Mouse (Mus musculus) limb, embryonic 13.5 days (tissue): ENCODE data around the gene Rflna. TPM values are rescaled to one million over a fixed set of nuclear protein-coding genes. Genes with fewer than 3 reads are reported as not detected.
A peak's percentile ranks its signal among the peaks of the same experiment; 100 is the strongest.

Experiments
- ATAC-seq: fragments of 200-750 bp; cut with Nextera tagmentation; 2 replicates; pipeline ENCODE4 v1.8.0; 2017; ENCODE audit warnings: low read depth, moderate number of reproducible peaks, moderate TSS enrichment; ENCODE audit not compliant: low FRiP score
- H3K27ac ChIP-seq: fragments of 300-500 bp; sonication (generic); 2 replicates; pipeline ENCODE4 v1.5.1; 2015; ENCODE audit warnings: inconsistent platforms, mild to moderate bottlenecking, moderate library complexity
- H3K27me3 ChIP-seq: fragments of 300-500 bp; sonication (generic); 2 replicates; pipeline ENCODE4 v1.6.1; 2015; ENCODE audit warnings: mild to moderate bottlenecking, inconsistent platforms
- H3K36me3 ChIP-seq: fragments of 300-500 bp; sonication (generic); 2 replicates; pipeline ENCODE4 v1.6.1; 2015; ENCODE audit warnings: inconsistent platforms, mild to moderate bottlenecking, moderate library complexity
- H3K4me1 ChIP-seq: fragments of 300-500 bp; sonication (generic); 2 replicates; pipeline ENCODE4 v1.6.1; 2015; ENCODE audit warnings: inconsistent platforms
- H3K4me2 ChIP-seq: fragments of 300-500 bp; sonication (generic); replicated peaks from 2 replicates; pipeline ENCODE4 v1.6.1; 2015; ENCODE audit warnings: inconsistent platforms, mild to moderate bottlenecking, moderate library complexity
- H3K4me3 ChIP-seq: fragments of 300-500 bp; sonication (generic); 2 replicates; pipeline ENCODE4 v1.5.1; 2015; ENCODE audit warnings: moderate library complexity, mild to moderate bottlenecking, inconsistent platforms
- H3K9ac ChIP-seq: fragments of 300-500 bp; sonication (generic); 2 replicates; pipeline ENCODE4 v1.6.1; 2015; ENCODE audit warnings: mild to moderate bottlenecking, inconsistent platforms
- H3K9me3 ChIP-seq: fragments of 300-500 bp; sonication (generic); 2 replicates; pipeline ENCODE4 v1.6.1; 2016; ENCODE audit warnings: inconsistent platforms
- WGBS: fragments of 180-500 bp; shearing (Covaris S2); methylation state at CpG from one replicate; pipeline ENCODE4 v1.1.7; 2015; 5-methylcytosine and 5-hydroxymethylcytosine counted together
- polyA plus RNA-seq: library from polyadenylated mRNA; unstranded; fragments of >200 nt; fragmentation: Nextera tagmentation; extraction: Ambion mirVana; gene quantifications from 2 replicates; pipeline ENCODE4 v1.2.1, GENCODE M21; 2015

Gene Rflna
- polyA plus RNA-seq, 1 experiment from 2014 or later = 62.2 TPM

DNA sequence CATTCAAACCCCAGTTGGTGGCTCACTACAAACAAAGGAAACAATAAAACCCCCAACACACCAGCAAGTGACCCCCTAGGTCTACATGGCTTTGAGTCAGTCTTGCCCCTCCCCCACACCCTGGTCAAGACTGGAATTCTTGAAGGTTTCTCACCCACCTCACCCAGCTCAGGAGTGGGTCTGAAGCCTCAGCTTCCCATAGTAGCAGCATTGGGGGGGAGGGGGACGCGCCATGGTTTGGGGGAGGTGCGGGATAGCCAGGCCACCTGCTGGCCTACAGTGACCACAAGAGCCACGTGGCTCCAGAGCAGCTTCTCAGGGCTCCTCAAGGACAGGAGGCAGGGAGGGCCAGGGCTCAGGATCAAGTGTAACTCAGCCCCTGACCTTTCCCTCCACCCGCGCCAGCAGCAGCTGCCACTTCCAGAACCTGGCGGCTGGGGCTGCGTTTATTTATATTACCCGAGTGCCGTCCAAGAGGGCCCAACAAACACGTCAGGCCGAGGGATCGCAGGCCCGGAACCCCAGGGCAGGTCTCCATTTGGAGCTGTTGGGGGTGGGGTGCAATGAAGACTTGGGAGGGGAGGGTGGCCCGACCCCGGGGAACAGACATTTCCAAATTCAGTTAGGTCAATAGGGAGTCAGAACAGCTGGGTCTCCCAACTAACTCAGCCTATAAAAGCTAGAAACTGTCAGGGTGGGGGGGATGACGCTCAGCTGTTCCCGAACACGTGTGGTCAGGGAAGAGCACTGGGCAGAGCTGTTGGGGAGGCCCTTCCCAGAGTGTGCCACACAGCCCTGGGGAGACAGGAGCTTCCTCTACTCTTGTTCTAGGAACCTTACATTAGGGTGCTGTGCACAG, 53.9 kb downstream of the Rflna start:
- peak; percentile 39 for ATAC-seq
- H3K4me3 ChIP-seq = peak overlapping the region; percentile 32
- H3K36me3 ChIP-seq = peaks cover 53% of the 10 kb centered on the region
- H3K27me3 ChIP-seq = no peaks in the 10 kb centered on the region
- H3K4me1 ChIP-seq = peaks cover 72% of the 10 kb centered on the region
- 11% methylated on average over 19 of the region's 19 CpGs for WGBS
- H3K4me2 ChIP-seq = peak overlapping the region; percentile 65
- H3K9me3 ChIP-seq = no peaks in the 10 kb centered on the region
- peak overlapping the region; percentile 66 for H3K27ac ChIP-seq
- peak overlapping the region; percentile 64 for H3K9ac ChIP-seq

DNA sequence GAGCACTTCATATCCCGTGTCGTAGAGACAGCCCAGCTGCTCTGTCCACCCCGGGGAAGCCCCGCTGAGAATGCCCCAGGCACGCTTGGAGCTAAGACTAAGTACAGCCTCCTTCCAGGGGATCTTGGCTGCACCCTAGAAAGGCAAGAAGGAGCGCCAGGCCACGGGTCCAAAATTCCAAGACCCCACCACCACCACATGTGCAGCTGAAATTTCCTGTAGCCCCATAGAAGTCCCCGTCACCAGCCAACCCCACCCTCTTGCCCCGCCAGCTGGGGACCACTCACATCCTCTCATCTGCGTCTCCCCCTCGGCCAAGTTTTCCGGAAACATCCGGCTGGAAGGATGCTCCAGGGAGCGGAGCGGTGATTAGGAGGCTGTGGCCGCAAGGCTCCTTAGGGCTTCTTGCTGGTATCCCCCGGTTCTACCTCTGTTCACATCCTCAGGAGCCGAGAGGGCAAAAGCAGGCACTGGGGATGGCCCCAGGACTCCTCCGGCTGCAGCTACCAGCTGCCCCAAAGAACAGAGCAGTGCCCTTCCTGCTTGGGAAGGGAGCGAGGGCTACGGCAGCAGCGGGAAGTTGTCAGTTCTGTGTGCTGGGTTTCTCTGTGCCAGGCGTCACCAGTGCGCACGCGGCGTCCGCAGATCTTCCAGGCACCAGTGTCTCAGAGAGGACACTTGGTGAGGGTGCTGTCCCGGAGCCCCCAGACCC, 54.7 kb downstream of the Rflna start:
- H3K27me3 ChIP-seq = no peaks in the 10 kb centered on the region
- H3K9ac ChIP-seq = peak overlapping the region; percentile 64
- ATAC-seq = no peak
- peaks cover 71% of the 10 kb centered on the region for H3K4me1 ChIP-seq
- H3K4me2 ChIP-seq = peak overlapping the region; percentile 65
- H3K36me3 ChIP-seq = peaks cover 49% of the 10 kb centered on the region
- peak overlapping the region; percentile 32 for H3K4me3 ChIP-seq
- H3K27ac ChIP-seq = peak overlapping the region; percentile 66
- no peaks in the 10 kb centered on the region for H3K9me3 ChIP-seq
- 13% methylated on average over 29 of the region's 29 CpGs for WGBS

DNA sequence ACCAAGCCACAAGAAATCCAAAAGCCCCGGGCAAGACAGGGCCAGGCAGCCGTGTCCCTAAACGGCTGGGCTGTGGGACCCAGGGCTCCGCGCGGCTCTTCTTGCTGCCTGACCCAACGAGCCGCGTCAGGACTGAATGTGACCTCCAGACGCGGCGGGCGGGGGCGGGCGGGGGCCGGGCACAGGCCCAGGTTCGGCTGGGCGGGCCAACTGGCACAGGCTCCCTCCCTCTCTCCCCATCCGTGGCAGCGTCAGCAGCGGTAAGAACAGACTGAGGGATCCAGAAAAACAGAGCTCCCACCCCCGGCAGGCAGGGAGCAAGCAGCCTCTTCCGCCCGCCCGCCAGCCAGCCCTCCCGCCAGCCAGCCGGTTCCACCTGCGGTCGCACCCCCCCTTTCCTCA, 55.2 kb downstream of the Rflna start:
- WGBS = under 1% methylated on average over 26 of the region's 29 CpGs
- H3K9me3 ChIP-seq = no peaks in the 10 kb centered on the region
- H3K27ac ChIP-seq = peak overlapping the region; percentile 66
- H3K36me3 ChIP-seq = peaks cover 49% of the 10 kb centered on the region
- peak; percentile 52; the same call in 1 of the 2 replicates for ATAC-seq
- peak overlapping the region; percentile 64 for H3K9ac ChIP-seq
- peaks cover 71% of the 10 kb centered on the region for H3K4me1 ChIP-seq
- H3K4me2 ChIP-seq = peak overlapping the region; percentile 65
- H3K4me3 ChIP-seq = peak overlapping the region; percentile 32
- H3K27me3 ChIP-seq = no peaks in the 10 kb centered on the region

Other genes starting within 250 kb of the Rflna start
- gene Ccdc92, start 140.8 kb upstream of the Rflna start, polyA plus RNA-seq = 5.3 and 6.1 TPM in 2 replicates
- 102 and 116 TPM in 2 replicates for gene Zfp664, start 140.5 kb upstream of the Rflna start, polyA plus RNA-seq
- 33.9 and 34.9 TPM in 2 replicates for gene Ncor2, start 176.0 kb downstream of the Rflna start, polyA plus RNA-seq